Mouse (Mus musculus) lung, adult 2 months (tissue): Measurements from ENCODE around the gene Dgkd. TPM values are rescaled to one million over a fixed set of nuclear protein-coding genes. Genes with fewer than 3 reads are reported as not detected.
A peak's percentile ranks its signal among the peaks of the same experiment; 100 is the strongest.

ENCODE experiments used
- DNase-seq: peaks from one replicate; pipeline ENCODE4 v3.0.0; 2022
- H3K4me1 ChIP-seq: fragments of 200-500 bp; 2 replicates; pipeline ENCODE4 v1.6.1; 2011; ENCODE audit warnings: low read length; ENCODE audit not compliant: control insufficient read depth, insufficient read depth
- H3K4me3 ChIP-seq: fragments of 200-500 bp; replicated peaks from 2 replicates; pipeline ENCODE3; 2011; ENCODE audit warnings: low read depth, mild to moderate bottlenecking, control low read depth, low read length; ENCODE audit errors: extremely low read depth
- CTCF ChIP-seq: fragments of 200-500 bp; IDR thresholded peaks from 2 replicates; pipeline ENCODE4 v1.5.1; 2011; ENCODE audit warnings: mild to moderate bottlenecking, low read length, control low read depth; ENCODE audit not compliant: insufficient read depth
- POLR2A ChIP-seq: fragments of 200-500 bp; IDR thresholded peaks from 2 replicates; pipeline ENCODE4 v1.6.1; 2011; ENCODE audit warnings: low read depth, mild to moderate bottlenecking, control low read depth, low read length, borderline replicate concordance; ENCODE audit errors: extremely low read depth
- WGBS: fragments of 180-500 bp; shearing (Covaris S2); methylation state at CpG from one replicate; pipeline ENCODE4 v1.1.7; 2018; 5-methylcytosine and 5-hydroxymethylcytosine counted together
- polyA plus RNA-seq: library from polyadenylated mRNA; depleted of rRNA; stranded (reverse); fragments of >200 nt; gene quantifications from 2 replicates; pipeline ENCODE4 v1.2.3, GENCODE M21; 2012

Gene Dgkd
- polyA plus RNA-seq, 1 experiment: 36.9 TPM

DNA sequence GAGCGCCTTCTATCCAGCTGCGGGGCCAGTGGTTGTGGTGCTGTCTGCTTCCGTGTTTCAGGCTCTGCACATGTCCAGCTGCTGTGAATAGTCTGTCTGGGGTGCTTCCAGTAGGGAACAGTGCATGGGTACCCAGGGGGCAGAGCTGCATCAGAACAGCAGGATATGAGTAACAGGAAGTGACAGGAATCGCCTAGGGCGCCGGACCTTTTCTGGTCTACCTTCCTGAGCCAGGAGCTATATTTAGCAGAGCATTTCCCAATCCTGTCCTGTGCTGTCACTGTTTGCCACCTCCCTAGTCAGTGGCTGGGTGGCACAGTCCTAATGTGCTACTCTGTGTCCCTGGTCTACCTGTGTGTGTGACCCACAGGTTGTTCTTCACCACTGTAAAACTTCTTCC, 47.9 kb downstream of the Dgkd start:
- Histone ChIP-seq H3K4me3 (no peak overlapping the region), H3K4me1 (peaks cover 8% of the 10 kb centered on the region; the same call in 1 of the 2 replicates)
- 24% methylated on average over 6 of the region's 6 CpGs for WGBS
- no peak for TF ChIP-seq CTCF
- no peak for DNase-seq

GRCm38 (mm10) chr1:87902186-87902585, 49.1 kb downstream of the Dgkd start:
- no peak for TF ChIP-seq POLR2A
- no peak for TF ChIP-seq CTCF
- no peak for DNase-seq
- Histone ChIP-seq H3K4me3 (no peak overlapping the region), H3K4me1 (peaks cover 8% of the 10 kb centered on the region; the same call in 1 of the 2 replicates)

DNA sequence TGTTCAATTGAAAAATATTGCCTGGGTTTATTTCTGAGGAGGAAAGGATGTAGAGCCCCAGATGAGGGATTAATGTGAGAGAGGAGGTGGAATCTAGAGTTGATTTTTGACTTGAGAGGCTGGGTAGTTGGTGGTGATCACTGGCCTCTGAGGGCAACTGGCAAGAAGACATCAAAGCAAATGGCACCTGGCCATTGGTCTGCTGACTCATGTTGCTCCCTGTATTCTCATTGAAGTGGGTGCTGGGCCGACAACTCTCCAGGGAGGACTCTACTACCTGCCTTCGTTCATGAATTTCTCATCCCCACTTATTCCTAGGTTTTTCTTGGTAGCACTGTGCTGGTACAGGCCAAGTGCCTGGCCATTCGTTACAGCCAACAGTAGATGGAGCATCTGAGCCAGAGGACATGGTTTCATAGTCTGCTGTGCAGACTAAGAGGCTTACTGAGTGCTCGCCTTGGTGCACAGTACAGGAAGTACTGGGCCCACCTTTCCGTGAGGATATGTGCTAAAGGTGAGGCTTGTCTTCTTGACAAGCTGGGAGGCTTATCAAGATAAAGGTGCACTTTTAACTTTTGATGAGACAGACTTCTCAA, 53.4 kb downstream of the Dgkd start:
- TF ChIP-seq CTCF: peak; percentile 42; the same call in 1 of the 2 replicates
- TF ChIP-seq POLR2A: no peak
- WGBS: 75% methylated on average over 5 of the region's 5 CpGs
- no peak for DNase-seq
- peaks cover 10% of the 10 kb centered on the region for H3K4me1 ChIP-seq
- H3K4me3 ChIP-seq: no peak overlapping the region

DNA sequence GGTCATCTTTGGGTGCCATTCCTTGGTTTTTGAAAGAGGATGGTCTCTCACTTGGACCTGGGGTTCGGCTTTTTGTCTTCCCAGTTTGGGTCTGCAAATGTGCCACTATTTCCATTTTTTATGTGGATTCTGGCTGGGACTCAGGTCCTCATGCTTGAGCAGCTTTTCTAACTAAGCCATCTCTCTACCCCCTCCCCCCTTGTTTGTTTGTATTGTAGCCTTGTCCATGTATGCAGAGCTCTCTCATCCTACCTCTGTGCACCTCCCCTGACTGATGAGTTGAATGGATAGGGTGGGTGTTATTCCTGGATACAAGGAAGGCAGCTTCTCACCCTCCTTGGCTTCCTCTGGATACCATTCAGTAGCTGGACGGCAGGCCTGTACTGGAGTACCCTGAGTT, 54.9 kb downstream of the Dgkd start:
- TF ChIP-seq POLR2A (no peak), CTCF (no peak)
- WGBS: 82% methylated on average over 2 of the region's 2 CpGs
- no peak for DNase-seq
- Histone ChIP-seq H3K4me3 (no peak overlapping the region), H3K4me1 (peaks cover 9% of the 10 kb centered on the region)

DNA sequence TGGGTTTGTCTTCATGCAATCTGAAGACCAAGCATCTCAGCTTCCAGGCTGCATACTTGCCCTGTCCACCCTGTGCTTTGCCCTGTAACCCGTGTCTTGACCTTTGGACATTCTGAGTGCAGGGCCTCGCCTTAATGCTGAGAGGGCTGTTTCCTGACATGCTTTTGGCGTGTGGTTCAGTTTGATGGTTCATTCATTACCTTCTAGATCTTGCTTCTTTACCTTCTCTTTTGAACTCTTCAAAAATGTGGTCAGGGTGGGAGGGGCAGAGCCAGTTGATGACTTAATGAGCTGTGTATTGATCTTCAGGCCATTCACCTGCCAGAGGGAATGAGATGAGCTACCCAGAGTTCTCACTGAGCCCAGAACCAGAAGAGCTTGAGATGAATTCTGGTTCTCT, 55.6 kb downstream of the Dgkd start:
- 63% methylated on average over 3 of the region's 3 CpGs for WGBS
- TF ChIP-seq CTCF: no peak
- TF ChIP-seq POLR2A: no peak
- DNase-seq: no peak
- Histone ChIP-seq H3K4me3 (no peak overlapping the region), H3K4me1 (peaks cover 9% of the 10 kb centered on the region)

DNA sequence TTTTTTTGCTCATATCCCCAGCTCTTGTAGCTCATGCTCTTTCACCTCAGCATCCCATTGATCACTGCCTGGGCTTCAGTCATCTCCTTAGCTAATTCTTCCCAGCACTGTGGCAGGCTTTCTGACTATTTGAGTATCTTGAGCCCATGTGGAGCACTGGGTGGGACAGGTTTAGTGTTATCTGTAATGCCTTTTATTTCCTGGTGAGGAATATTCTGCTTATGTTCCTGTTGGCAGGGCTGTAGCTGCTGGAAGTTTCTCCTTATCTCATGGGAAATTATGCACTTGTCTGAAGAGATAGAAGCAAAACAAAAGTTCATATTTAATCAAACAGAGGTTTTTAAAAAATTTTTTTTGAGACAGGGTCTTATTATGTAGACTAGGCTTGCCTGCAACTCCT, 56.5 kb downstream of the Dgkd start:
- Histone ChIP-seq H3K4me3 (no peak overlapping the region), H3K4me1 (peaks cover 9% of the 10 kb centered on the region)
- no peak for DNase-seq
- no peak for TF ChIP-seq CTCF
- TF ChIP-seq POLR2A: no peak

GRCm38 (mm10) chr1:87910428-87910827, 57.3 kb downstream of the Dgkd start:
- no peak for TF ChIP-seq POLR2A
- TF ChIP-seq CTCF: no peak
- Histone ChIP-seq H3K4me1 (peaks cover 9% of the 10 kb centered on the region), H3K4me3 (no peak overlapping the region)
- WGBS: 69% methylated on average over 1 of the region's 1 CpGs
- DNase-seq: no peak

GRCm38 (mm10) chr1:87913356-87913755, 60.3 kb downstream of the Dgkd start:
- DNase-seq: no peak
- TF ChIP-seq POLR2A (no peak), CTCF (no peak)
- Histone ChIP-seq H3K4me3 (no peak overlapping the region), H3K4me1 (peaks cover 9% of the 10 kb centered on the region)

DNA sequence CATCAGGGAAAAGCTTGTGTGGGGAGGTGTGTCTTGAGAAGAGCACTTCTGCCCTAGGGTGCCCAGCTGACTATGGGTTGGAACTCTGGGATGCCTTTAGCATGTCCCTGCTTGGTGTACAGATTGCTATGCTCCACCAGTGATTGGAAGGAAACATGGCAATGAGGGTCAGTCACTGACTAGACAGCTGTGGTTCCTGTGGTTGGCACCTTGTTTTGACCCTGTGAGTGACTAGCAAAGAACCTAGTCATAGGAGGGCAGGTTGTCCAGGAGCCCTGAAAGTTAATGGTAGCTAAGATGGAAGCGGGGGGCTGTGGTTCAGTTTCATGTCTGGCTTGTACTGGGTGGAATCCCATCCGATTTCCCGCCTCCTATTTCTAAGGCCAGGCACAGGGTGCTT, 64.3 kb downstream of the Dgkd start:
- Histone ChIP-seq H3K4me3 (no peak overlapping the region), H3K4me1 (no peaks in the 10 kb centered on the region; the same call in 1 of the 2 replicates)
- DNase-seq: no peak
- WGBS: 99% methylated on average over 3 of the region's 3 CpGs
- TF ChIP-seq POLR2A (no peak), CTCF (no peak)

DNA sequence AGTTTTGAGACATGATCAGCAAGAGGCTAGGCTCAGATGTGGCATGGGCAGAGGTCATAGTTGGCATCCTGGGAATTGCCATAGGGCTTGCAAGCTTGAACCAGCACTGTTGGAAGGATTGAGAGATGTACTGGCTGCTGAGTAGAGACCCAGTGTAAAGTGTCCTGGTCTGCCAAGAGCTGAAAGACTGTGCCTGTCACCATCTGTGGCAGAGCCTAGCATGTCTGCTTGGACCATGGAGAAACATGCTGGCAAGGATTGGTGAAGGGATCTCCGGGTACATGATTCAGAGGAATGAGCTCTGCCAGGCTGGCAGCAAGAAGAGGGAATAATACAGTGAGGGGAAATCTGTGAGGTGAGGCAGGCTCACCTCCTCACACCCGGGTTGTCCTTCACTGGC, 65.0 kb downstream of the Dgkd start:
- 0 out of 2 replicates have a peak, but pooled peaks cover 2% of the 10 kb centered on the region for H3K4me1 ChIP-seq
- WGBS: 93% methylated on average over 2 of the region's 2 CpGs
- TF ChIP-seq CTCF (no peak), POLR2A (no peak)
- no peak overlapping the region for H3K4me3 ChIP-seq
- no peak for DNase-seq

DNA sequence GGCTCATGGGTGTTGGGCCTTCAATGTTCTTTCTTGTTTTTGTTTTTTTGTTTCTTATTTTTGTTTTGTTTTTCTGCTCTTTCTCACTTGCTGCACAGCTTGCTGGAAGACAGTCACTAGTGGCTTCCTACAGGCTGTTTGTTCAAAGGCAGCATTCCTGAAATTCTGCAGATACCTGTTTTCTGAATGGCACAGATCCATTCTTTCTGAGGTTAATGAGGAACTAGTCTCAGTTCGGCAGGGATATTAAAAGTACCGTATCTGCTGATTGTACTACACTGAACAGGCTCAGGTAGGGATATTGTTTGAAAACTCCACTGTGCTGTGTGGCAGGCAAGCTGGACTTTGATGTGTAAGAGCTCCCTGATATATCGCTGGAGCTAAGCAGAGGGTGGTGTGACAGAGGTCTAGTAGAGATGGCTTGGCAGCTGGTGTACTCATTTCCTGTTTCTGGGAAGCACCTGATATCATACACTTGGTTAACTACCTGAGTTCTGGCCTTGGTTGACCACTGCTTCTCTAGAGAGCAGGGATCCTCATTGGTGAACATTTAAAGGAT, 67.0 kb downstream of the Dgkd start:
- 71% methylated on average over 3 of the region's 3 CpGs for WGBS
- 0 out of 2 replicates have a peak, but pooled peaks cover 2% of the 10 kb centered on the region for H3K4me1 ChIP-seq
- no peak for DNase-seq
- no peak overlapping the region for H3K4me3 ChIP-seq
- TF ChIP-seq CTCF (no peak), POLR2A (no peak)
